Mouse (Mus musculus): ENCODE measurements at regions not wholly inside any gene's neighbourhood (a gene's known extent, or its start where the extent isn't known, plus 50 kb on each side); places are given as distances from the start of the nearest gene placed in this dataset.

DNA sequence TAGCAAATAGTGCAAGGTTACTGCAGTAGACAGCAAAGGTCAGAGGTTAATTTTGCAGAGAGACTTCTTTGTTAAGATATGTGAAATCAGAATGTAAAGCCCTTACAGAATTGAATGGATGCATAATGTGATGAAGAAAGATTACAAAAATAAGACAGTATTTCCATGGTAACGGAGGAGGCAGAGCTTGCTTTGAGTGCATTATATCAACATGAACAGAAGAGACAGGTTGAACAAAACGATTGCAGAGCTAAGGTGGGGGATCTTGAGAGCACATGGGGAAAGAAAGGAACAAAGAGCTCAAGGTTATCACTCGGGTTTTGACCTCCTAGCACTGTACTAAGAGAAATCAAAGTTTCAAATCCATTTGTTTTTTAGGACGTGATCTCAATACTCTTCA lies 106.2 kb upstream of the Rap2b start:
- no peak for DNase-seq (ENCODE audit: low spot score in 2 of 2)

DNA sequence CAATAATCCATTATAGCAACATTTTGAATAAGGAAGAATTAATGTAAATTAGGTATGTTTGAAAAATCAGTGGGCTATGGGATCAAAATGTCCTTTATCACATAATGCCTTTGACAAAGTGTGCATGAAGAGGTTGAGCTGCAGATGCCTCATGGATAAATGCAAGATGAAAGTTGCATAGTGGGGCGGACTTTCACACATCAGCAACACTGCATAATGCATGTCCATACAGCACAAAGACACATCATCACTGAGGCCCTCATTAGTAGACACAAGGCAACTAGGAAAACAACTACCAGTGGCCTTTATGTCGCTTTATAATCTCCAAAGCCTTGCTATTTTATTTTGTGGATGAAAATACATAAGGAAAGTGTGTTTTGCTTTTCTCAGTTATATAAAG lies 105.8 kb upstream of the Rap2b start:
- DNase-seq (ENCODE audit: low spot score in 2 of 2): no peak

- DNase-seq (ENCODE audit: low spot score in 2 of 2): peak; percentile 25 to 65
These were observed 92.7 kb upstream of the Rap2b start for GRCm38 (mm10) chr3:61268453-61269335.

DNA sequence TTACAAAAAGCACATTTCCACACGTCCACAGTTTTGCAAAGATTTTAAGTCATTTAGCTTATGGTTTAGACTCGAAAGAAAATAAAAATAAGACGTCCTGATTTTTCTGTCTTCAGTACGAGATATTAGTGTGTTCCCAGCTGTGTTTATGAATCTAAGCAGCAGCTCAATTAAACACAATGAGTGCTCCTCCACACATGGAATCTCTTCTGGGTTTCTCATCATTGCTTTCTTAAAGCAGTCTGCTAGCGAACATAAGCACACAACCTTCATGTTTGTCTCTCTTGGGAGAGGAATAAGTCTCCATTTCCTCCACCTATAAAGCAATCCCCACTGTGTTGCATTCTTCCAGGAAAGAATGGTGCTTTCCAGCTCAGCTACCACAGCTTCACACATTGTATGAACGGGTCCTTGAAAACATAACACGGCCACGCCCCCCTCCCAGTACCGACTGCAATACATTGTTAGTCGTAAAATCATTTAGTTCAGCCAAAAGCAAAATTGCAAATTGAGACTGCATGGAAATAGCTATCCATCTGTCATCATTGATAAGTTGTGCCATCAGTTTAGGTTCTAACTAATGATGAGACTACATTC lies 75.4 kb upstream of the Rap2b start:
- no peak for DNase-seq (ENCODE audit: low spot score in 2 of 2)

- DNase-seq (ENCODE audit: low spot score in 2 of 2): no peak
These were observed 73.2 kb upstream of the Rap2b start for GRCm38 (mm10) chr3:61288195-61288594.

- no peak for DNase-seq (ENCODE audit: low spot score in 2 of 2)
These were observed 66.6 kb upstream of the Rap2b start for GRCm38 (mm10) chr3:61294855-61295254.

- DNase-seq (ENCODE audit: low spot score in 2 of 2): no peak
These were observed 64.1 kb upstream of the Rap2b start for GRCm38 (mm10) chr3:61297290-61297689.

DNA sequence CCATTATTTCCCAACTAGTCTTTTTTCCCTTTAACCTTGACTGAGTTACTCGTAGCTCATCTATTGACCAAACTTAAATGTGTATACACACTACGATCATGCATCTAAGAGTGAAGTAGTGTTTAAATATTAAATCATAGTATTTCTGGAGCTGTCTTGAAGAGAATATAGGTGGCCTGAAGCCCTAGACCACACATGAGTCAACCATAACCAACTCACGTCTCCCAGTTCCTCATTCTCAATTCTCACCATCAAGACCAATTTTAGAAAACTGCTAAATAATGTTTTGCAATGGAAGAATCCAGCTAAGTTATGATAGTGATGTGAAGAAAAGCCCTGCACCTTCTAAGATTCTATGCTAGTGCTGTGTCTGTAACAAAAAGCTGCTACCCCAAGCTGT lies 59.2 kb upstream of the Rap2b start:
- no peak for DNase-seq (ENCODE audit: low spot score in 2 of 2)

DNA sequence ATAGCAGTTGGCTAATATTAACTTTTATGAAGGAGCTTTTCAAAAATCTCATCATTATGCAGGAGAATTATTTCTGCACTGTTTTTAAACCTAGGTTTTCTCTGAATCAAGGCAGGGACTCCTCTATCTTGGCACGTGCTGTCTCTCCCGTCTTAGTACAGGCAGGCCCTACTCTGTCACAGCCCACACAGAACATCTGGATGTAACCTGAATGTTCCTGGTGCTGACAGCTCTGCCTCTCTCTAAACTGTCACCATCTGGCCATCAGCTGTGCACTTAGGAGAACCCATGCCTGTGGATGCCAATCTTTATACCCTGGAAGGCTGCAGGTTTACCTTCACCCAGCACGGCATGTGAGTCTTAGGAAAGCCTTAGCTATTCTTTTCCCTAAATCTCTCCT lies 58.0 kb upstream of the Rap2b start:
- DNase-seq (ENCODE audit: low spot score in 2 of 2): no peak

DNA sequence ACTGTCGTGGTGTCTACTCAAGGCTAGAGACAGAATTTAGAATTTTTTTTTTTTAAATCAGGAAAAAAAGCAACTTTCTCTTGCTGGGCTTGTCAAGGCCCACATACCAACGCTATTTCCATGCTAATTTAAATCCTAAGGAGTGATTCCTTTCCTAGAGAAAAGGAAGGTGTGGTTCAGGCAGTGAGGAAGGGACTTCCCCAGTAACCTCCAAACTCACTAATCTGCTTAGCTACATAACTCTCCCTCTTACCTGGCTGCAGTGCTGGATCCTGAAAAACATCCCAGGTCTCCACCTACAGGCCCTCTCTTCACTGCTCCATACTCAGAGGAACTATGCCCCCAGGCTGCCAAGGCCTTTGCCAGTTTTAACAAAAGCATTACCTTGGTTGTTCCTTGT lies 55.1 kb upstream of the Rap2b start:
- DNase-seq (ENCODE audit: low spot score in 2 of 2): no peak

GRCm38 (mm10) chr3:61308764-61309163 lies 52.7 kb upstream of the Rap2b start:
- DNase-seq (ENCODE audit: low spot score in 2 of 2): no peak

DNA sequence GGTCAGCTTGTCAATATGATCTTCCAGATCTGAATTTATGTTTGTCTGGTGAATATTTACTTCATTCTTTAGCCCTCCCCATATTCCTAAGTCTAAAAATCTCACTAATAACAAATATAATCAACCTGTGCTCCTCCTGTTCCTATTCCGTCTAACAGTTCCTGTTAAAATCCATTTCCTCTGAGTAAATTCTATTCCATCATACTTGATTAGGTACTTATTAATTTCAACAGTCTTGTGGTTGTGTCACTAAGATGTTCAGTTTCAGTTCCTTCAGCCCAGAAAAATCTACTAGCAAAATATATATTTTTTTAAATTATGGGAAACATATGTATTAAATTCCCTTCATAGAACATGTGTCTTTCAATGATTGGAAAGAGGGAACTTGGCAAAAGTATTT lies 52.2 kb upstream of the Rap2b start:
- DNase-seq (ENCODE audit: low spot score in 2 of 2): no peak

All from frontal cortex, postnatal 14 days (tissue).